Mouse (Mus musculus): ENCODE measurements around the gene Gm3448.

GRCm38 (mm10) chr17:15055925-15056324, 14.6 kb upstream of the Gm3448 start:
- no peak for TF ChIP-seq CTCF (IDR thresholded peaks at IDR 0.05; ENCODE audit: low read depth, low read length)
- TF ChIP-seq POLR2A (IDR thresholded peaks at IDR 0.05; ENCODE audit: borderline replicate concordance, low read depth, low read length) = no peak
